Mouse (Mus musculus) limb, embryonic 13.5 days (tissue): ENCODE data around the gene Stox2. TPM values are rescaled to one million over a fixed set of nuclear protein-coding genes. Genes with fewer than 3 reads are reported as not detected.

Experiments used
- ATAC-seq: fragments of 200-750 bp; cut with Nextera tagmentation; 2 replicates; pipeline ENCODE4 v1.8.0; 2017; ENCODE audit warnings: low read depth, moderate number of reproducible peaks, moderate TSS enrichment; ENCODE audit not compliant: low FRiP score
- H3K27ac ChIP-seq: fragments of 300-500 bp; sonication (generic); 2 replicates; pipeline ENCODE4 v1.5.1; 2015; ENCODE audit warnings: inconsistent platforms, mild to moderate bottlenecking, moderate library complexity
- H3K27me3 ChIP-seq: fragments of 300-500 bp; sonication (generic); 2 replicates; pipeline ENCODE4 v1.6.1; 2015; ENCODE audit warnings: mild to moderate bottlenecking, inconsistent platforms
- H3K36me3 ChIP-seq: fragments of 300-500 bp; sonication (generic); 2 replicates; pipeline ENCODE4 v1.6.1; 2015; ENCODE audit warnings: inconsistent platforms, mild to moderate bottlenecking, moderate library complexity
- H3K4me1 ChIP-seq: fragments of 300-500 bp; sonication (generic); 2 replicates; pipeline ENCODE4 v1.6.1; 2015; ENCODE audit warnings: inconsistent platforms
- H3K4me2 ChIP-seq: fragments of 300-500 bp; sonication (generic); replicated peaks from 2 replicates; pipeline ENCODE4 v1.6.1; 2015; ENCODE audit warnings: inconsistent platforms, mild to moderate bottlenecking, moderate library complexity
- H3K4me3 ChIP-seq: fragments of 300-500 bp; sonication (generic); 2 replicates; pipeline ENCODE4 v1.5.1; 2015; ENCODE audit warnings: moderate library complexity, mild to moderate bottlenecking, inconsistent platforms
- H3K9ac ChIP-seq: fragments of 300-500 bp; sonication (generic); 2 replicates; pipeline ENCODE4 v1.6.1; 2015; ENCODE audit warnings: mild to moderate bottlenecking, inconsistent platforms
- H3K9me3 ChIP-seq: fragments of 300-500 bp; sonication (generic); 2 replicates; pipeline ENCODE4 v1.6.1; 2016; ENCODE audit warnings: inconsistent platforms
- WGBS: fragments of 180-500 bp; shearing (Covaris S2); methylation state at CpG from one replicate; pipeline ENCODE4 v1.1.7; 2015; 5-methylcytosine and 5-hydroxymethylcytosine counted together
- polyA plus RNA-seq: library from polyadenylated mRNA; unstranded; fragments of >200 nt; fragmentation: Nextera tagmentation; extraction: Ambion mirVana; gene quantifications from 2 replicates; pipeline ENCODE4 v1.2.1, GENCODE M21; 2015

The Stox2 gene
- polyA plus RNA-seq, 1 experiment from 2014 or later: 21.4 TPM

GRCm38 (mm10) chr8:47218021-47218420 is 228.1 kb downstream of the Stox2 start:
- H3K27ac ChIP-seq: no peak overlapping the region
- H3K27me3 ChIP-seq: no peaks in the 10 kb centered on the region
- WGBS: 47% methylated on average over 8 of the region's 8 CpGs
- H3K36me3 ChIP-seq: no peaks in the 10 kb centered on the region
- H3K4me1 ChIP-seq: peaks cover 17% of the 10 kb centered on the region
- H3K9me3 ChIP-seq: no peaks in the 10 kb centered on the region
- H3K9ac ChIP-seq: no peak overlapping the region
- no peak overlapping the region for H3K4me2 ChIP-seq
- no peak for ATAC-seq
- H3K4me3 ChIP-seq: no peak overlapping the region

GRCm38 (mm10) chr8:47212124-47212523 is 234.0 kb downstream of the Stox2 start:
- Histone ChIP-seq H3K27ac (no peak overlapping the region; the same call in 1 of the 2 replicates), H3K4me2 (peak overlapping the region; percentile 46), H3K27me3 (no peaks in the 10 kb centered on the region), H3K9ac (no peak overlapping the region), H3K9me3 (no peaks in the 10 kb centered on the region), H3K36me3 (no peaks in the 10 kb centered on the region), H3K4me3 (no peak overlapping the region), H3K4me1 (peaks cover 41% of the 10 kb centered on the region)
- no peak for ATAC-seq
- WGBS: 81% methylated on average over 9 of the region's 9 CpGs

GRCm38 (mm10) chr8:47211226-47211625 is 234.9 kb downstream of the Stox2 start:
- Histone ChIP-seq H3K36me3 (no peaks in the 10 kb centered on the region), H3K4me3 (no peak overlapping the region), H3K4me2 (peak overlapping the region; percentile 46), H3K9me3 (no peaks in the 10 kb centered on the region), H3K27ac (peak overlapping the region; percentile 22; the same call in 1 of the 2 replicates), H3K4me1 (peaks cover 50% of the 10 kb centered on the region), H3K9ac (no peak overlapping the region), H3K27me3 (no peaks in the 10 kb centered on the region)
- 12% methylated on average over 9 of the region's 9 CpGs for WGBS
- ATAC-seq: no peak

- no peak for ATAC-seq
- no peaks in the 10 kb centered on the region for H3K36me3 ChIP-seq
- peaks cover 47% of the 10 kb centered on the region for H3K4me1 ChIP-seq
- no peak overlapping the region for H3K27ac ChIP-seq
- H3K9me3 ChIP-seq: 0 out of 2 replicates have a peak, but pooled peaks cover 2% of the 10 kb centered on the region
- H3K27me3 ChIP-seq: no peaks in the 10 kb centered on the region
- H3K4me2 ChIP-seq: no peak overlapping the region
- no peak overlapping the region for H3K9ac ChIP-seq
- 85% methylated on average over 4 of the region's 4 CpGs for WGBS
- H3K4me3 ChIP-seq: no peak overlapping the region
These were observed 237.9 kb downstream of the Stox2 start for GRCm38 (mm10) chr8:47208246-47208645.

- no peak overlapping the region for H3K4me3 ChIP-seq
- peak; percentile 71 for ATAC-seq
These were observed 239.4 kb downstream of the Stox2 start for GRCm38 (mm10) chr8:47206640-47207237.

GRCm38 (mm10) chr8:47205472-47205871 is 240.7 kb downstream of the Stox2 start:
- ATAC-seq: no peak
- H3K27me3 ChIP-seq: no peaks in the 10 kb centered on the region
- peaks cover 15% of the 10 kb centered on the region for H3K36me3 ChIP-seq
- 0 out of 2 replicates have a peak, but pooled peaks cover 2% of the 10 kb centered on the region for H3K9me3 ChIP-seq
- H3K4me3 ChIP-seq: no peak overlapping the region
- H3K9ac ChIP-seq: no peak overlapping the region
- no peak overlapping the region for H3K4me2 ChIP-seq
- H3K27ac ChIP-seq: no peak overlapping the region
- 83% methylated on average over 5 of the region's 5 CpGs for WGBS
- peaks cover 22% of the 10 kb centered on the region for H3K4me1 ChIP-seq

More at GRCm38 (mm10) chr8:47206640-47207237, 239.4 kb downstream of the Stox2 start:
- peaks cover 4% of the 10 kb centered on the region for H3K36me3 ChIP-seq
- no peak overlapping the region for H3K9ac ChIP-seq
- no peaks in the 10 kb centered on the region for H3K27me3 ChIP-seq
- peaks cover 34% of the 10 kb centered on the region for H3K4me1 ChIP-seq
- 43% methylated on average over 8 of the region's 8 CpGs for WGBS
- H3K9me3 ChIP-seq: 0 out of 2 replicates have a peak, but pooled peaks cover 2% of the 10 kb centered on the region
- peak overlapping the region; percentile 31; the same call in 1 of the 2 replicates for H3K4me2 ChIP-seq
- peak overlapping the region; percentile 44; the same call in 1 of the 2 replicates for H3K27ac ChIP-seq

GRCm38 (mm10) chr8:47196391-47196790 is 249.8 kb downstream of the Stox2 start:
- no peak overlapping the region for H3K4me2 ChIP-seq
- H3K9ac ChIP-seq: no peak overlapping the region
- H3K9me3 ChIP-seq: 0 out of 2 replicates have a peak, but pooled peaks cover 4% of the 10 kb centered on the region
- no peaks in the 10 kb centered on the region for H3K4me1 ChIP-seq
- H3K27ac ChIP-seq: no peak overlapping the region
- H3K36me3 ChIP-seq: peaks cover 44% of the 10 kb centered on the region
- H3K4me3 ChIP-seq: no peak overlapping the region
- ATAC-seq: no peak
- 88% methylated on average over 1 of the region's 1 CpGs for WGBS
- no peaks in the 10 kb centered on the region for H3K27me3 ChIP-seq

- no peak for ATAC-seq
- Histone ChIP-seq H3K27ac (no peak overlapping the region), H3K4me3 (no peak overlapping the region), H3K4me1 (no peaks in the 10 kb centered on the region), H3K9me3 (0 out of 2 replicates have a peak, but pooled peaks cover 4% of the 10 kb centered on the region), H3K27me3 (no peaks in the 10 kb centered on the region), H3K4me2 (no peak overlapping the region), H3K36me3 (peaks cover 50% of the 10 kb centered on the region), H3K9ac (no peak overlapping the region)
- WGBS: 94% methylated on average over 29 of the region's 29 CpGs
These were observed 252.7 kb downstream of the Stox2 start for GRCm38 (mm10) chr8:47193321-47193996.

GRCm38 (mm10) chr8:47191444-47192365 is 254.5 kb downstream of the Stox2 start:
- Histone ChIP-seq H3K27ac (no peak overlapping the region), H3K9ac (no peak overlapping the region), H3K4me3 (no peak overlapping the region), H3K4me1 (no peaks in the 10 kb centered on the region), H3K36me3 (peaks cover 59% of the 10 kb centered on the region), H3K9me3 (0 out of 2 replicates have a peak, but pooled peaks cover 4% of the 10 kb centered on the region), H3K4me2 (no peak overlapping the region), H3K27me3 (no peaks in the 10 kb centered on the region)
- no peak for ATAC-seq
- 94% methylated on average over 18 of the region's 18 CpGs for WGBS

GRCm38 (mm10) chr8:47185396-47185795 is 260.8 kb downstream of the Stox2 start:
- Histone ChIP-seq H3K27me3 (no peaks in the 10 kb centered on the region), H3K27ac (no peak overlapping the region), H3K4me2 (no peak overlapping the region), H3K4me1 (no peaks in the 10 kb centered on the region), H3K9me3 (no peaks in the 10 kb centered on the region), H3K9ac (no peak overlapping the region), H3K36me3 (peaks cover 60% of the 10 kb centered on the region), H3K4me3 (no peak overlapping the region)
- no peak for ATAC-seq
- WGBS: 70% methylated on average over 6 of the region's 6 CpGs

GRCm38 (mm10) chr8:47182771-47183558 is 263.2 kb downstream of the Stox2 start:
- ATAC-seq: no peak

More at GRCm38 (mm10) chr8:47182771-47183558, 263.2 kb downstream of the Stox2 start:
- Histone ChIP-seq H3K4me3 (no peak overlapping the region), H3K4me1 (0 out of 2 replicates have a peak, but pooled peaks cover under 1% of the 10 kb centered on the region), H3K4me2 (no peak overlapping the region), H3K9ac (no peak overlapping the region), H3K27ac (no peak overlapping the region), H3K9me3 (no peaks in the 10 kb centered on the region), H3K27me3 (no peaks in the 10 kb centered on the region), H3K36me3 (peaks cover 46% of the 10 kb centered on the region)
- WGBS: 84% methylated on average over 6 of the region's 6 CpGs
